Mouse (Mus musculus): Measurements from ENCODE around the gene Pltp. TPM values are rescaled to one million over a fixed set of nuclear protein-coding genes. Genes with fewer than 3 reads are reported as not detected.
"Not testable (repeated sequence)": the region's sequence is repeated elsewhere in the genome, so short reads cannot be mapped to it uniquely, and the experiment has no call there.

Pltp gene
- polyA plus RNA-seq, 1 experiment from 2014 or later = 8.4 TPM

DNA sequence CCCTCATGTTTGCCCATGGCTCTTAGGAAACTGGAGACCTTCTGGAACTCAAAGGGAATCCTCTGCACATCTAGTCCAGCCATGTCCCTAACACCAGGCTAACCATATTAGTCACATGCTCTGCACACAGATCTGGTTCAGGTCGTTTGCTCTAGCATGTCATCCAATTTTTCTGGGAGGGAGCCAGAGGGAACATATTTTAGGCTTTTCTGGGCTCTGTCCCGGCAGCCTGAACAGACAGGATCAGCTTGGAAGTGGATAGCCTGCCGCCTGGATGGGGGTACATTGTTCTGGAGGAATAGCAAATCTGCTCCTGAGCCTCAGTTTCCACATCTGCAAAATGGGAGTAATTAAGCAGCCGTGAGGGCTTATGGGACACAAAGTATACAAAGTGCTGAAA, 3.6 kb upstream of the Pltp start:
- no peak overlapping the region for H3K27ac ChIP-seq
- no peak for ATAC-seq
- no peaks in the 10 kb centered on the region for H3K36me3 ChIP-seq
- no peaks in the 10 kb centered on the region for H3K9me3 ChIP-seq (replicated peaks)
- H3K4me3 ChIP-seq = no peak overlapping the region
- no peak overlapping the region for H3K9ac ChIP-seq
- 68% methylated on average over 4 of the region's 4 CpGs for WGBS (ENCODE audit: insufficient replicate concordance)
- peaks cover 48% of the 10 kb centered on the region for H3K4me1 ChIP-seq
- H3K27me3 ChIP-seq (replicated peaks) = peaks cover 48% of the 10 kb centered on the region
- H3K4me2 ChIP-seq = no peak overlapping the region

DNA sequence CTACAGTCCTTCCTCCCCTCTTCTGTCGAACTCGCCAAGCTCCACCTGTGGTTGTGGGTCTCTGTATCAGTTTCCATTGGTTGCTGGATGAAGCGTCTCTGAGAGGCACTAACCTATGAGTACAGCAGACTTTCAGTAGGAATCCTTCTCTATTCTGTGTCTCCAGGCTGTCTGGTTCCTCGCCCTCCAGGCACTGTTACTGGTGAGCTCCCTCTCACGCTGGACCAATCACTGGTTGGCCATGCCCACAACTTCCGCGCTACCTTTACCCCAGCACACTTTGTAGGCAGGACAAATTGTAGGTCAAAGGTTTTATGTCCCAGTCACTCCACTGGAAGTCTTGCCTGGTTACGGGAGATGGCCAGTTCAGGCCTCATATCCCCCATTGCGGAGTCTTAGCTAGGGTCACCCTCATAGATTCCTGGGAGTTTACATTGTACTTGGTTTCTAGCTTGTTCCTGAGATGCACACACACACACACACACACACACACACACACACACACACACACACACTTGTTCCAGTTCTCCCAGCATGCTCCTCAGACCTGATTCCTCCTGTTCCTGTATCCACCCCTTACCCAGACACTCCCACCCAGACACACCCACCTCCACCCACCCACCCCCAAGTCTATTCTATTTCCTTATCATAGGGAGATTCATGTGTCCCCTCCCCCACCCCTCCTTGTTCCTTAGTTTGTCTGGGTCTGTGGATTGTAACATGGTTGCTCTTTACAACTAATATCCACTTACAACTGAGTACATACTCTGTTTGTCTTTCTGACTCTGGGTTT, 2.3 kb upstream of the Pltp start:
- WGBS (ENCODE audit: insufficient replicate concordance) = 44% methylated on average over 9 of the region's 9 CpGs
- peaks cover 60% of the 10 kb centered on the region for H3K27me3 ChIP-seq (replicated peaks)
- H3K4me1 ChIP-seq = peaks cover 46% of the 10 kb centered on the region
- 0 out of 2 replicates have a peak overlapping the region, but pooled peaks have one; percentile 14 for H3K4me2 ChIP-seq
- H3K9me3 ChIP-seq (replicated peaks) = no peaks in the 10 kb centered on the region
- H3K9ac ChIP-seq = no peak overlapping the region
- H3K4me3 ChIP-seq = no peak overlapping the region
- ATAC-seq = peak; percentile 33; the same call in 1 of the 2 replicates
- H3K36me3 ChIP-seq = no peaks in the 10 kb centered on the region
- H3K27ac ChIP-seq = peak overlapping the region; percentile 45; the same call in 1 of the 2 replicates

DNA sequence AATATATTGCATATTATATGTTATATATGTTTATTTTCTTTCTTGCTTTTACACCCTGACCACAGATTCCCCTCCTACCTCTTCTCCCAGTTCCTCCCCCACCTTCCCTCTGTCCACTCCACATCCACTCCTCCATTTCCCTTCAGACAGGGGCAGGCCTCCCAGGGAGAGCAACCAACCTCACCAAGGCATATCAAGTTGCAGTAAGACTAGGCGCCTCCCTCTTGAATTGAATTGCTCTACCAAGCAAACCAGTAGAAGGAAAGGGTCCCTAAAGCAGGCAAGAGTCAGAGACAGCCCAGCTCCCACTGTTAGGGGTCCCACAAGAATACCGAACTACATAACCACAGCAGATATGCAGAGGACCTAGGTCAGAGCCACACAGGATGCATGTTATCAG, 1.6 kb upstream of the Pltp start:
- Histone ChIP-seq H3K9ac (no peak overlapping the region), H3K4me1 (peaks cover 40% of the 10 kb centered on the region), H3K4me2 (no peak overlapping the region), H3K27ac (no peak overlapping the region; the same call in 1 of the 2 replicates), H3K9me3 (replicated peaks) (no peaks in the 10 kb centered on the region), H3K4me3 (no peak overlapping the region), H3K36me3 (no peaks in the 10 kb centered on the region), H3K27me3 (replicated peaks) (peaks cover 67% of the 10 kb centered on the region)
- ATAC-seq = no peak
- 22% methylated on average over 2 of the region's 2 CpGs for WGBS (ENCODE audit: insufficient replicate concordance)

DNA sequence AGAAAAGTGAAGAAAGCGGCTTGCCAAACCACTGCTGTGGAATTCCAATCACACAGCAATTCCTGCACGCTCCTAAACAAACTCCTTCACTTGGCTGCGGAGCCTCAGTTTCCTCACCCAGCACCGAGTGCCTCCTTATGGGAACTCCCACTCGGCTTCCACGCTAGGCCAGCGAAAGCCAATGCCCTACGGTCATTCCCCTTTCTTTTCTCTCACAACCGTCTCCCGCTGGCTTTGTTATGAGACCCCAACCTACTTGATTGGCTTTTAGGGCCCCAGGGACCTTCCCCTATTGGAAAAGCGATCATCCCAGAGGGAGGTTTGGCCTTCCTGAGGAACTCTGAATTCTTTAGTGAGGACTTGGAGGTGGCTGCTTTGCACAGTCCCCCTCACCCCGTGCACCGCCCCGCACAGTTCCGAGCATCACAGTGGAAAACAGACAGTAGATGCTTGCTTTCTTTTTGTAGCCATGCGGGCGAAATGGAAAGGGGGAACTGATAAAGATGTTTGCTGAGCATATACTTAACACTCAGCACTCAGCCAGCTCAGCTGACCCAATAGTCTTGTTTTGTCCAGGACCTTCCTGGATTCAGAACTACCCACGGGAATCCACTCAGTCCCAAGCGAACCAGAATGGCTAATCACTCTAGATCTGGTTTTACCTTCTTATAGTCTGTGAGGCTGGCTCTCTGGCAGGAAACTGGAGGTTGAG, 487 bp upstream of the Pltp start:
- peak overlapping the region; percentile 45 for H3K4me3 ChIP-seq
- H3K9ac ChIP-seq = no peak overlapping the region
- peaks cover 77% of the 10 kb centered on the region for H3K27me3 ChIP-seq (replicated peaks)
- no peaks in the 10 kb centered on the region for H3K9me3 ChIP-seq (replicated peaks)
- H3K27ac ChIP-seq = no peak overlapping the region
- ATAC-seq = no peak
- no peaks in the 10 kb centered on the region for H3K36me3 ChIP-seq
- peaks cover 37% of the 10 kb centered on the region for H3K4me1 ChIP-seq
- 7% methylated on average over 19 of the region's 19 CpGs for WGBS (ENCODE audit: insufficient replicate concordance)
- H3K4me2 ChIP-seq = peak overlapping the region; percentile 70

DNA sequence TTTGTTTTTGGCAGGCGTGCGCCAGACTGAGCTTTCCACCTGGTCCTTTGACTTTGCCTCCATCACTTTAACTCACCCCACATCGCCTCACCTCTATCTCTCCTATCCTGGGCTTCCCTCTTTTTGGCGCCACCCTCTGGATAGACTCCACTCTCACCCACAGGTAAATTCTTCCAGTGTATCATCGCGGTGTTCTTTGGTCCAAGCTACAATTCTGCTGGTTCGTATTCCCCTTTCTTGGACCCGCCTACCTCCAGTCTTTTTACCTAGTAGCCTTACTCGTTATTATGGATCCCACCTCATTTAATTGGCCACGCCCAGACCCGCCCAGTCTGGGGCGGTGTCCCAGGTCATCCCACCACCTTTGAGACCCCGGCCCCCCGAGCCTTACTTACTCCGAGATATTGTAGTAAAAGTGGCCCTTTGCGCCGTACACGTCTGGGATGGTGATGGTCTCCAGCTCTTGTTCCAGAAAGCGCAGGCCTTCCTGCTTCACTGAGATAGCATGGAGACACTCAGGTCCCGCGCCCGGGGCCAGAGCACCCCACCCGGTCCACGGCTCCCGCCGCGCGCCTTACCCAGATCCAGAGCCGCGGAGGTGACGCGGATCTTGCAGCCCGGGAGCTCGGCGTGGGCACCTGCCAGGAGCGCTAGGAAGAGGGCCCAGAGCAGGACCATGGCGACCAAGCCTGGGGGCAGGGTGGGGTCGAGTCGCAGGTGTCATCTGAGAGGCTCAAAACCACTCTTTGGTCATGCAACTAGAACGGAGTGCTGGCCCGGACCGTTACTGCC, 1.0 kb downstream of the Pltp start:
- H3K9ac ChIP-seq = no peak overlapping the region

DNA sequence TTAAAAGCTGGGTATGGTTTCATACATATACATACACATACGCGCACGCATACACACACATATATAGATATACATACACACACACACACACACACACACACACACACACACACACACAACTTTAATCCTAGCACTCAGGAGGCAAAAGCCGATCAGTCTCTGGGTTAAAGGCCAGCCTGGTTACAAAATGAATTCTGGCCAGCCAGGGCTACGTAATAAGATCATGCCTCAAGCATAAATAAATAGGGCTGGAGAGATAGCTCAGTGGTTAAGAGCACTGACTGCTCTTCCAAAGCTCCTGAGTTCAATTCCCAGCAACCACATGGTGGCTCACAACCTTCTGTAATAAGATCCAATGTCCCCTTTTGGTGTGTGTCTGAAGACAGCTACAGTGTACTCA, 1.9 kb downstream of the Pltp start:
- H3K27ac ChIP-seq; ATAC-seq; H3K9ac ChIP-seq; H3K4me3 ChIP-seq; H3K9me3 ChIP-seq (replicated peaks); H3K4me2 ChIP-seq; H3K36me3 ChIP-seq: not testable (repeated sequence)
- WGBS (ENCODE audit: insufficient replicate concordance) = 81% methylated on average over 5 of the region's 5 CpGs
- Histone ChIP-seq H3K27me3 (replicated peaks) (peaks cover 78% of the 10 kb centered on the region), H3K4me1 (peaks cover 32% of the 10 kb centered on the region)

More for the DNA sequence above, 1.0 kb downstream of the Pltp start:
- Histone ChIP-seq H3K4me2 (peak overlapping the region; percentile 70), H3K27ac (no peak overlapping the region), H3K36me3 (no peaks in the 10 kb centered on the region), H3K4me1 (peaks cover 32% of the 10 kb centered on the region), H3K27me3 (replicated peaks) (peaks cover 85% of the 10 kb centered on the region), H3K9me3 (replicated peaks) (no peaks in the 10 kb centered on the region), H3K4me3 (peak overlapping the region; percentile 45)
- no peak for ATAC-seq
- 2% methylated on average over 42 of the region's 42 CpGs for WGBS (ENCODE audit: insufficient replicate concordance)

DNA sequence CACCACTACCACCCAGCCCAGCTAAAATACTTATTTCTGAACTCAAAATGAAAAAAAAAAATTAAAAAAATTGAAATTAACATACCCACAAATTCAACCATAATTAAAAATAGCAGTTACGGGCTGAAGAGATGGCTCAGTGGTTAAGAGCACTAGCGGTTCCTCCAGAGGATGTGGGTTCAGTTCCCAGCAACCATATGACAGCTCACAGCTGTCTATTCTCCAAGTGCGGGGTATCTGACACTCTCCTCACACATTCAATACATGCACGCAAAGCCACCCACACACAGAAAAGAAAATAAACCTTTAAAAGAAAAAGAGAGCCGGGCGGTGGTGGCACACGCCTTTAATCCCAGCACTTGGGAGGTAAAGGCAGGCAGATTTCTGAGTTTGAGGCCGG, 7.5 kb downstream of the Pltp start:
- H3K27me3 ChIP-seq (replicated peaks) = peaks cover 33% of the 10 kb centered on the region
- WGBS (ENCODE audit: insufficient replicate concordance) = 73% methylated on average over 8 of the region's 8 CpGs
- no peak overlapping the region for H3K9ac ChIP-seq
- no peak overlapping the region for H3K4me2 ChIP-seq
- H3K4me1 ChIP-seq = no peaks in the 10 kb centered on the region
- no peaks in the 10 kb centered on the region for H3K36me3 ChIP-seq
- no peak overlapping the region for H3K4me3 ChIP-seq
- ATAC-seq = no peak
- H3K9me3 ChIP-seq (replicated peaks) = no peaks in the 10 kb centered on the region
- H3K27ac ChIP-seq = no peak overlapping the region

DNA sequence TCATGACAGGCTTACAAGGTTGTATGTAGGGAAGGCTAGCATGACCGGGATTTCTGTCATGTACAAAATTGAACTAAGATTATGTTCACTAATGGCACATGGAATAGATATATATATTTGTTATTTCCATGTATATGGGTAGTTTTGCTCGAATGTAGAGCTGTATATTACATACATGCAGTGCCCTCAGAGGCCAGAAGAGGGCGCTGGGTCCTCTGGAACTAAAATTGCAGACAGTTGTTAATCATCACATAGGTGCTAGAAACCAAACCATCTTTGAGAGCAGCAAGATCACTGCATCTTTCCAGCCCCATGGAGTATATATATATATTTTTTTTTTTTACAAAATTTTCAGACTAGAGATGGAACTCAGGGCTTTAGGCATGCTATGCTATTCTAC, 11.7 kb downstream of the Pltp start:
- no peak overlapping the region for H3K4me3 ChIP-seq
- H3K4me1 ChIP-seq = no peaks in the 10 kb centered on the region
- H3K9me3 ChIP-seq (replicated peaks) = no peaks in the 10 kb centered on the region
- H3K27me3 ChIP-seq (replicated peaks) = peaks cover 6% of the 10 kb centered on the region
- WGBS (ENCODE audit: insufficient replicate concordance) = 33% methylated on average over 3 of the region's 3 CpGs
- H3K36me3 ChIP-seq = no peaks in the 10 kb centered on the region
- H3K9ac ChIP-seq = no peak overlapping the region
- no peak overlapping the region for H3K27ac ChIP-seq
- no peak overlapping the region for H3K4me2 ChIP-seq
- no peak for ATAC-seq

DNA sequence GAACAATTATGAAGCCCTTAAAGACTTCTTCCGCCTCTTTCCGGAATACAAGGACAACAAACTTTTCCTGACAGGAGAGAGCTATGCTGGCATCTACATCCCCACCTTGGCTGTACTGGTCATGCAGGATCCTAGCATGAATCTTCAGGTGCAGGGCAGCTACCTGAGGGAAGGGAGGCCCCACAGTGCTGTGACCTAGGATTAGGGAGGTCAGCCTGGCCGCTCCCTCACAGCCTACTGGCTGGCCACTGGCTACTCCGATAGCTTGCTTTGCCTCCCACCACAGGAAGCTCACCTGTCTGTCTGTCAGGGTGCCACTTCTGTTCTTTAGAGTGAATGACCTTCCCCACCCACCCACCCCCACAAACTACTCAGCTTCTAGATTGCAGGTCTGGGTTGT, 22.3 kb downstream of the Pltp start:
- peak overlapping the region; percentile 97 for H3K4me2 ChIP-seq
- peaks cover 47% of the 10 kb centered on the region for H3K36me3 ChIP-seq
- no peak overlapping the region; the same call in 1 of the 2 replicates for H3K9ac ChIP-seq
- 95% methylated on average over 4 of the region's 4 CpGs for WGBS (ENCODE audit: insufficient replicate concordance)
- H3K4me1 ChIP-seq = peaks cover 29% of the 10 kb centered on the region
- no peaks in the 10 kb centered on the region for H3K9me3 ChIP-seq (replicated peaks)
- no peak for ATAC-seq
- no peak overlapping the region for H3K4me3 ChIP-seq
- no peak overlapping the region for H3K27ac ChIP-seq
- H3K27me3 ChIP-seq (replicated peaks) = no peaks in the 10 kb centered on the region

DNA sequence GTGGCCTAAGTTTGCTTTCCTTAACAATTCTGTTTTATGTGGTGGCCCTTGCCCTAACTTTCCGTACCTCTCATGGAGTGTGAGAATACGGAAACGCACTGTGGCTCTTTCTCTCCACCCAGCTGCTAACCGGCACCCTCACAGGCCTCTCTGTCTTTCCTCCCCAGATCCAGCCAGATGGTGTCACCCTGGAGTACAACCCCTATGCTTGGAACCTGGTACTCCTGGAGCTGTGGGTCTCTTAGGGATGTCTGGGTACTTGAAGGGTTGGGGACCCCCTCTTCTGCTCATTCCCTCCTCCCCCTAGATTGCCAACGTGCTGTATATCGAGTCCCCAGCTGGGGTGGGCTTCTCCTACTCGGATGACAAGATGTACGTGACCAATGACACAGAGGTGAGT, 23.0 kb downstream of the Pltp start:
- H3K27me3 ChIP-seq (replicated peaks) = no peaks in the 10 kb centered on the region
- peak overlapping the region; percentile 85; the same call in 1 of the 2 replicates for H3K27ac ChIP-seq
- 35% methylated on average over 8 of the region's 8 CpGs for WGBS (ENCODE audit: insufficient replicate concordance)
- ATAC-seq = no peak
- H3K4me3 ChIP-seq = peak overlapping the region; percentile 75
- H3K9me3 ChIP-seq (replicated peaks) = no peaks in the 10 kb centered on the region
- peaks cover 41% of the 10 kb centered on the region for H3K36me3 ChIP-seq
- H3K4me1 ChIP-seq = peaks cover 29% of the 10 kb centered on the region
- H3K9ac ChIP-seq = peak overlapping the region; percentile 83
- H3K4me2 ChIP-seq = peak overlapping the region; percentile 97

DNA sequence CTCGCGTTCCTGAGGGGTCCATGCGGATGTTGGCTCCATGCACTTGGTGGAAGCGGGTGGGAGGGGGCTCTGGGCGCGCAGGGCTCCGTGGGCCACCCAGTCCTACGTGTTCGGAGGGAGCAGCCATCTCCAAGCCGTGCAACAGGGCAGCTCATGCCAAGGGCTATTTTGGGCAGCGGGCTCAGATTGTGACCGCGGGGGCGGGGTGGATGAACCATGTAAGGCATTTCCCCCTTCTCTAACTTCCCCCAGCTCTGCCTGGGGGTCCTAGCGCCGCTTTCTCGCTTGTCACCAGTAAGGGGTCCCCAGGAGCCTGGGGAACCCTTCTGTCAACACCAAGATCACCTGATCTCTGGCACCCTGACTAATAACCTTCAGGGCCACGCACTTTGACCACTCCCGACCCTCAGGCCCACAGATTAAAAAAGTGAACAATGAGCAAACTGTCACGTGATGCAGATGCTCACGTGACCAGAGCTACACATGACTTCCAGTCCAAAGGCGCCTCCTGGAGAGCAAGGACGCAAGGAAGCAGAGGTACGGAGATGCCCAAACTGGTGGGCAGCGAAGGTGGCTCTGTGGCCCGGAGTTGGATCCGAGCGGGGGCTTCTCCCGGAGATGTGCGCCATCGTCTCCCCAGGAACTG, 24.1 kb downstream of the Pltp start, which contains the start of gene Neurl2:
Gene Neurl2 (minus strand): TSS at position 143 of the 646 bp plus-strand sequence.
- Histone ChIP-seq H3K27ac (peak within 1 kb of the TSS; percentile 85), H3K36me3 (peaks cover 30% of the 10 kb centered on the region), H3K4me3 (peak within 1 kb of the TSS; percentile 75), H3K4me1 (peaks cover 29% of the 10 kb centered on the region), H3K4me2 (peak within 1 kb of the TSS; percentile 97), H3K9ac (peak within 1 kb of the TSS; percentile 83), H3K27me3 (replicated peaks) (no peaks in the 10 kb centered on the region), H3K9me3 (replicated peaks) (no peaks in the 10 kb centered on the region)
- WGBS (ENCODE audit: insufficient replicate concordance) = under 1% methylated on average over 31 of the region's 31 CpGs
- ATAC-seq = peak; percentile 59

Data from liver, embryonic 12.5 days (tissue).